Mouse (Mus musculus): ENCODE data around the gene Top2a. TPM values are rescaled to one million over a fixed set of nuclear protein-coding genes. Genes with fewer than 3 reads are reported as not detected.

Gene Top2a
- polyA plus RNA-seq, 1 experiment = 0.92 TPM

GRCm38 (mm10) chr11:98949958-98950460, 74.0 kb downstream of the Top2a start:
- no peak for DNase-seq (ENCODE audit: low read depth)

- no peak for DNase-seq (ENCODE audit: low read depth)
Observed at GRCm38 (mm10) chr11:98949242-98949957, 74.6 kb downstream of the Top2a start.

GRCm38 (mm10) chr11:98947969-98948569, 75.9 kb downstream of the Top2a start:
- DNase-seq (ENCODE audit: low read depth) = no peak

GRCm38 (mm10) chr11:98945605-98945977, 78.4 kb downstream of the Top2a start:
- no peak for DNase-seq (ENCODE audit: low read depth)

GRCm38 (mm10) chr11:98944897-98945604, 78.9 kb downstream of the Top2a start:
- no peak for DNase-seq (ENCODE audit: low read depth)

GRCm38 (mm10) chr11:98943741-98944461, 80.1 kb downstream of the Top2a start:
- no peak for DNase-seq (ENCODE audit: low read depth)

Other genes starting within 250 kb of the Top2a start
- 76.6 and 109 TPM in 2 replicates for gene Nr1d1, start 248.9 kb downstream of the Top2a start, polyA plus RNA-seq (2012; rRNA removed)
- gene Msl1, start 228.7 kb downstream of the Top2a start, polyA plus RNA-seq (2012; rRNA removed) = 25.4 and 37.2 TPM in 2 replicates
- 22.5 and 22.8 TPM in 2 replicates for gene Casc3, start 219.3 kb downstream of the Top2a start, polyA plus RNA-seq (2012; rRNA removed)
- 4.0 and 4.9 TPM in 2 replicates for gene Rapgefl1, start 187.4 kb downstream of the Top2a start, polyA plus RNA-seq (2012; rRNA removed)
- 6.2 and 7.8 TPM in 2 replicates for gene Wipf2, start 160.6 kb downstream of the Top2a start, polyA plus RNA-seq (2012; rRNA removed)
- gene Cdc6, start 116.4 kb downstream of the Top2a start, polyA plus RNA-seq (2012; rRNA removed) = 0.35 and 0.56 TPM in 2 replicates
- gene Rara, start 96.4 kb downstream of the Top2a start, polyA plus RNA-seq (2012; rRNA removed) = 17.0 and 24.3 TPM in 2 replicates
- 0.55 and 1.1 TPM in 2 replicates for gene Gjd3, start 41.2 kb downstream of the Top2a start, polyA plus RNA-seq (2012; rRNA removed)
- gene Igfbp4, start 17.1 kb upstream of the Top2a start, polyA plus RNA-seq (2012; rRNA removed) = 429 and 525 TPM in 2 replicates
- 2.4 and 3.4 TPM in 2 replicates for gene Tns4, start 65.1 kb upstream of the Top2a start, polyA plus RNA-seq (2012; rRNA removed)
- gene Ccr7, start 130.9 kb upstream of the Top2a start, polyA plus RNA-seq (2012; rRNA removed) = 0.61 and 1.7 TPM in 2 replicates
- 19.0 and 19.3 TPM in 2 replicates for gene Smarce1, start 206.8 kb upstream of the Top2a start, polyA plus RNA-seq (2012; rRNA removed)
- 0.25 and 0.68 TPM in 2 replicates for gene Krt222, start 219.9 kb upstream of the Top2a start, polyA plus RNA-seq (2012; rRNA removed)

Measured in gonadal fat pad, adult 2 months (tissue).